ENCODE assay signal across 8 mouse cellular contexts in the genomic region with DNA sequence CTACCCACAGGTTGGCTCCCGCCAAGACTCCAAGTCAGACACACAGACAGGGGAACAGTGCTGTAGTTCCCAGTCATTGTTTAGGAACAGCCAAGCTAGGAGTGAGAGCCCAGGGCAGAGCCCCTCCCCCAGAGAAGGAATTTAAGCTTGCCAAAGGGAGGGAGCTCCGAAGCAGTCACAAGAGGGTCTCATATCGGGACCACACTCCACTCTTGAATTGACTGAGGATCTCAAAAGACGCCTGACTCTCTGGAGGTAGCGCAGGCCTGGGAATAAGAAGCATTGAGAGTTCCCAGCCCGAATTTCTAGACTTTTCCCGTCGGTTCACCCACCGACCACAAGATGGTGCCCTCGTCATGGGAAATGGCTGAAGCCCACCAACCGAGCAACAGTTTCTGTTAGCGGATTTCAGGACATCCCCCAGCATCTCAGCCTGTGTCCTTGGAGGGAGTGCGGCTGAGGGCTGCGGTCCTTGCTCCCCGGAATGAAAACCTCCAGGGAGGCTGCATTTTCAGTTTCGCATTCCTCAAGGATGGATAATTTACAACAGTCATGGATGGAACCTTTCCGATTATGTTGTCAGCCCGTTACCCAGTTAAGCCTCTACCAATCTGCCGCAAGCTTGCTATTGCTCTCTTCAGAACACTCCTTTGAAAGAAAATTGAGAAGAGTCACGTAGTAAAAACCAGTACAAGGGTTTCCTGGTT. TPM values are rescaled to one million over a fixed set of nuclear protein-coding genes. Genes with fewer than 3 reads are reported as not detected.
DNase-seq lines count a peak whose midpoint lies in the region; ATAC-seq and TF ChIP-seq lines count a peak whose summit lies in the region.

No protein-coding gene starts in this region.

- DNase-seq in Muller cell, postnatal 12 days (ENCODE audit: inconsistent ontology term): peak; percentile 81
- peak; percentile 69 for DNase-seq in cerebellum, adult 9-10 months
- peak; percentile 58 to 85 for DNase-seq in frontal cortex, postnatal 10 days (ENCODE audit: low spot score in 2 of 2)
- DNase-seq in hindbrain, embryonic 11.5 days (ENCODE audit: low spot score): peak; percentile 91
- DNase-seq in layer of hippocampus, postnatal 10 days (ENCODE audit: low spot score in 2 of 2): peak; percentile 94
- peak; percentile 69 for DNase-seq in lung, postnatal 0 days (ENCODE audit: low spot score)
- DNase-seq in retina, adult 2 months (ENCODE audit: low read depth, low spot score): peak; percentile 34
- DNase-seq in thymus, postnatal 36 days: peak; percentile 62 to 70

- ATAC-seq in hindbrain, embryonic 11.5 days (ENCODE audit: low FRiP score): peak; percentile 68
- ATAC-seq in lung, postnatal 0 days: peak; percentile 58; the same call in 1 of the 2 replicates

- H3K9ac ChIP-seq in hindbrain, embryonic 11.5 days (ENCODE audit: low read depth, low read length): no peak overlapping the region
- no peak overlapping the region for H3K9ac ChIP-seq in lung, postnatal 0 days (replicated peaks; ENCODE audit: low read depth)

- no peaks in the 10 kb centered on the region for H3K9me3 ChIP-seq in hindbrain, embryonic 11.5 days (ENCODE audit: control insufficient read depth, low read length)
- H3K9me3 ChIP-seq in lung, postnatal 0 days (ENCODE audit: low read length): no peaks in the 10 kb centered on the region

- no peaks in the 10 kb centered on the region for H3K4me1 ChIP-seq in hindbrain, embryonic 11.5 days (replicated peaks; ENCODE audit: control insufficient read depth, insufficient read depth, low read length)
- H3K4me1 ChIP-seq in lung, postnatal 0 days (ENCODE audit: insufficient read depth, low read depth, low read length): no peaks in the 10 kb centered on the region

- peak overlapping the region; percentile 25 for H3K4me2 ChIP-seq in hindbrain, embryonic 11.5 days (replicated peaks; ENCODE audit: low read depth, low read length)
- H3K4me2 ChIP-seq in lung, postnatal 0 days (replicated peaks; ENCODE audit: low read depth, low read length): peak overlapping the region; percentile 49

- no peaks in the 10 kb centered on the region for H3K36me3 ChIP-seq in hindbrain, embryonic 11.5 days (ENCODE audit: control insufficient read depth, insufficient read depth, low read length)
- no peaks in the 10 kb centered on the region for H3K36me3 ChIP-seq in lung, postnatal 0 days (ENCODE audit: insufficient read depth, low read length)

- peaks cover 4% of the 10 kb centered on the region for H3K27me3 ChIP-seq in hindbrain, embryonic 11.5 days (ENCODE audit: control insufficient read depth, insufficient read depth, low read length)
- no peaks in the 10 kb centered on the region for H3K27me3 ChIP-seq in lung, postnatal 0 days (replicated peaks; ENCODE audit: insufficient read depth, low read length)

- WGBS in hindbrain, embryonic 11.5 days: 9% methylated on average over 20 of the region's 20 CpGs
- WGBS in lung, postnatal 0 days: 9% methylated on average over 20 of the region's 20 CpGs

- H3K27ac ChIP-seq in hindbrain, embryonic 11.5 days (ENCODE audit: low read depth, low read length): no peak overlapping the region
- H3K27ac ChIP-seq in lung, postnatal 0 days (ENCODE audit: low read length): no peak overlapping the region

- no peak for TF ChIP-seq EP300 in lung, postnatal 0 days (IDR thresholded peaks at IDR 0.05)

- TF ChIP-seq CTCF in lung, postnatal 0 days (IDR thresholded peaks at IDR 0.05): peak; percentile 90

- H3K4me3 ChIP-seq in hindbrain, embryonic 11.5 days (ENCODE audit: low read depth, low read length): no peak overlapping the region
- peak overlapping the region; percentile 14; the same call in 1 of the 2 replicates for H3K4me3 ChIP-seq in lung, postnatal 0 days (ENCODE audit: low read depth, low read length)

RNA-seq across cellular contexts. Expression of gene Foxo3, which starts 31.6 kb away (rescaled TPM):
- 3.6 and 5.0 TPM in 2 replicates for polyA plus RNA-seq in hindbrain, embryonic 11.5 days (2014; fragmentation: Nextera tagmentation; extraction: Ambion mirVana)
- total RNA-seq in layer of hippocampus, postnatal 10 days (2021): 10 to 100 TPM; 31.0 to 32.2 TPM
- 15.2 and 22.9 TPM in 2 replicates for polyA plus RNA-seq in lung, postnatal 0 days (2015; fragmentation: Nextera tagmentation; extraction: Ambion mirVana)

Comparison
In these comparisons a context has a peak if more than half of its experiments do, and no peak if none do; other contexts are left out.
1. DNase-seq: peak in every context shown above with its lines; median percentile 94 in layer of hippocampus, postnatal 10 days; 91 in hindbrain, embryonic 11.5 days; 81 in Muller cell, postnatal 12 days; 72 in frontal cortex, postnatal 10 days; 69 in cerebellum, adult 9-10 months; 69 in lung, postnatal 0 days; 66 in thymus, postnatal 36 days; 34 in retina, adult 2 months.